In genomic region chr11:109474086-109474742, GRCm38 (mm10) we compare ENCODE assay signal across 8 mouse cellular contexts. TPM values are rescaled to one million over a fixed set of nuclear protein-coding genes. Genes with fewer than 3 reads are reported as not detected.
A peak's percentile ranks its signal among the peaks of the same experiment; 100 is the strongest.
DNase-seq lines count a peak whose midpoint lies in the region; ATAC-seq and TF ChIP-seq lines count a peak whose summit lies in the region.

No protein-coding gene starts in this region.

- WGBS in lung, embryonic 15.5 days, result 7% methylated on average over 14 of the region's 14 CpGs
- WGBS in embryonic facial prominence, embryonic 13.5 days, result 9% methylated on average over 14 of the region's 14 CpGs
- 13% methylated on average over 14 of the region's 14 CpGs for WGBS in intestine, embryonic 14.5 days
- WGBS in midbrain, postnatal 0 days, result 5% methylated on average over 14 of the region's 14 CpGs

- peak overlapping the region; percentile 83 for H3K4me3 ChIP-seq in lung, embryonic 15.5 days
- H3K4me3 ChIP-seq in embryonic facial prominence, embryonic 13.5 days, result peak overlapping the region; percentile 58
- H3K4me3 ChIP-seq in intestine, embryonic 14.5 days (ENCODE audit: low read depth, low read length), result peak overlapping the region; percentile 57
- H3K4me3 ChIP-seq in midbrain, postnatal 0 days (ENCODE audit: low read depth, low read length), result peak overlapping the region; percentile 81

- no peaks in the 10 kb centered on the region for H3K27me3 ChIP-seq in lung, embryonic 15.5 days
- H3K27me3 ChIP-seq in embryonic facial prominence, embryonic 13.5 days, result peaks cover 51% of the 10 kb centered on the region
- peaks cover 10% of the 10 kb centered on the region; the same call in 1 of the 2 replicates for H3K27me3 ChIP-seq in intestine, embryonic 14.5 days (replicated peaks; ENCODE audit: control insufficient read depth, insufficient read depth, low read length)
- H3K27me3 ChIP-seq in midbrain, postnatal 0 days (ENCODE audit: insufficient read depth, low read length), result no peaks in the 10 kb centered on the region; the same call in 1 of the 2 replicates

- no peaks in the 10 kb centered on the region for H3K36me3 ChIP-seq in lung, embryonic 15.5 days
- H3K36me3 ChIP-seq in embryonic facial prominence, embryonic 13.5 days, result no peaks in the 10 kb centered on the region
- H3K36me3 ChIP-seq in intestine, embryonic 14.5 days (ENCODE audit: control insufficient read depth, insufficient read depth, low read length), result no peaks in the 10 kb centered on the region
- H3K36me3 ChIP-seq in midbrain, postnatal 0 days (ENCODE audit: insufficient read depth, low read length), result no peaks in the 10 kb centered on the region

- no peak for ATAC-seq in lung, embryonic 15.5 days (ENCODE audit: borderline replicate concordance, extremely low read depth, low FRiP score, low TSS enrichment)
- ATAC-seq in embryonic facial prominence, embryonic 13.5 days (ENCODE audit: insufficient number of reproducible peaks, insufficient read depth, low FRiP score, low TSS enrichment, low read depth), result no peak
- peak; percentile 13; the same call in 1 of the 2 replicates for ATAC-seq in intestine, embryonic 14.5 days (replicated peaks; ENCODE audit: low FRiP score, low TSS enrichment, low read depth)
- ATAC-seq in midbrain, postnatal 0 days (ENCODE audit: low FRiP score), result peak; percentile 9; the same call in 1 of the 2 replicates

- H3K4me2 ChIP-seq in lung, embryonic 15.5 days, result peak overlapping the region; percentile 98
- H3K4me2 ChIP-seq in embryonic facial prominence, embryonic 13.5 days, result peak overlapping the region; percentile 91
- peak overlapping the region; percentile 79 for H3K4me2 ChIP-seq in intestine, embryonic 14.5 days (ENCODE audit: low read length)
- H3K4me2 ChIP-seq in midbrain, postnatal 0 days (ENCODE audit: low read depth, low read length, poor library complexity, severe bottlenecking), result peak overlapping the region; percentile 94

- no peaks in the 10 kb centered on the region for H3K9me3 ChIP-seq in lung, embryonic 15.5 days
- no peaks in the 10 kb centered on the region for H3K9me3 ChIP-seq in embryonic facial prominence, embryonic 13.5 days
- no peaks in the 10 kb centered on the region for H3K9me3 ChIP-seq in intestine, embryonic 14.5 days (ENCODE audit: control insufficient read depth, low read length)
- no peaks in the 10 kb centered on the region for H3K9me3 ChIP-seq in midbrain, postnatal 0 days (ENCODE audit: low read length)

- peak overlapping the region; percentile 85; the same call in 1 of the 2 replicates for H3K27ac ChIP-seq in lung, embryonic 15.5 days
- H3K27ac ChIP-seq in embryonic facial prominence, embryonic 13.5 days, result no peak overlapping the region
- H3K27ac ChIP-seq in intestine, embryonic 14.5 days (ENCODE audit: low read depth), result peak overlapping the region; percentile 81; the same call in 1 of the 2 replicates
- peak overlapping the region; percentile 95 for H3K27ac ChIP-seq in midbrain, postnatal 0 days (ENCODE audit: low read depth, low read length)

- peak overlapping the region; percentile 79 for H3K9ac ChIP-seq in lung, embryonic 15.5 days
- H3K9ac ChIP-seq in embryonic facial prominence, embryonic 13.5 days, result peak overlapping the region; percentile 78
- H3K9ac ChIP-seq in intestine, embryonic 14.5 days (ENCODE audit: low read length), result peak overlapping the region; percentile 87
- H3K9ac ChIP-seq in midbrain, postnatal 0 days (replicated peaks; ENCODE audit: low read length, poor library complexity, severe bottlenecking), result peak overlapping the region; percentile 99

- H3K4me1 ChIP-seq in lung, embryonic 15.5 days, result peaks cover 10% of the 10 kb centered on the region; the same call in 1 of the 2 replicates
- H3K4me1 ChIP-seq in embryonic facial prominence, embryonic 13.5 days, result peaks cover 24% of the 10 kb centered on the region
- H3K4me1 ChIP-seq in intestine, embryonic 14.5 days (replicated peaks; ENCODE audit: control insufficient read depth, insufficient read depth, low read length), result no peaks in the 10 kb centered on the region; the same call in 1 of the 2 replicates
- no peaks in the 10 kb centered on the region for H3K4me1 ChIP-seq in midbrain, postnatal 0 days (ENCODE audit: insufficient read depth, low read length)

- DNase-seq in lung, postnatal 10 days, result no peak
- DNase-seq in intestine, embryonic 14.5 days (ENCODE audit: low spot score), result no peak
- peak; percentile 52 for DNase-seq in midbrain, postnatal 0 days (ENCODE audit: low spot score)
- no peak for DNase-seq in left cerebral cortex, postnatal 4 days
- no peak for DNase-seq in kidney, postnatal 4 days
- DNase-seq in frontal cortex, postnatal 14 days (ENCODE audit: low spot score in 2 of 2), result no peak

- intact Hi-C loops in left cerebral cortex, postnatal 4 days (cut with DNase I), result no loop called here

- peak; percentile 49 for TF ChIP-seq CTCF in midbrain, postnatal 0 days (IDR thresholded peaks at IDR 0.05)

RNA-seq across cellular contexts. Expression of gene Slc16a6, which starts 0.8 kb away (rescaled TPM):
- polyA plus RNA-seq in lung, embryonic 15.5 days (2015; fragmentation: Nextera tagmentation; extraction: Ambion mirVana), result 4.4 and 4.6 TPM in 2 replicates
- 3.6 and 4.4 TPM in 2 replicates for polyA plus RNA-seq in embryonic facial prominence, embryonic 13.5 days (2015; fragmentation: Nextera tagmentation; extraction: Ambion mirVana)
- 7.1 and 7.3 TPM in 2 replicates for polyA plus RNA-seq in intestine, embryonic 14.5 days (2014; fragmentation: Nextera tagmentation; extraction: Ambion mirVana)
- total RNA-seq in midbrain, postnatal 0 days (2014; rRNA removed), result 11.5 and 22.1 TPM in 2 replicates
- polyA plus RNA-seq in midbrain, postnatal 0 days (2015; fragmentation: Nextera tagmentation; extraction: Ambion mirVana), result 4.8 and 6.3 TPM in 2 replicates
- 10 to 100 TPM; 13.0 to 13.2 TPM for total RNA-seq in left cerebral cortex, postnatal 4 days (2021)

RNA-seq across cellular contexts. Expression of gene Arsg, which starts 1.0 kb away (rescaled TPM):
- polyA plus RNA-seq in lung, embryonic 15.5 days (2015; fragmentation: Nextera tagmentation; extraction: Ambion mirVana), result 4.2 TPM in 2 replicates
- 3.3 and 3.4 TPM in 2 replicates for polyA plus RNA-seq in embryonic facial prominence, embryonic 13.5 days (2015; fragmentation: Nextera tagmentation; extraction: Ambion mirVana)
- polyA plus RNA-seq in intestine, embryonic 14.5 days (2014; fragmentation: Nextera tagmentation; extraction: Ambion mirVana), result 2.8 and 3.9 TPM in 2 replicates
- total RNA-seq in midbrain, postnatal 0 days (2014; rRNA removed), result 6.6 and 6.9 TPM in 2 replicates
- polyA plus RNA-seq in midbrain, postnatal 0 days (2015; fragmentation: Nextera tagmentation; extraction: Ambion mirVana), result 5.1 and 6.0 TPM in 2 replicates
- total RNA-seq in left cerebral cortex, postnatal 4 days (2021), result 1 to 10 TPM; 4.8 to 6.0 TPM

RNA-seq across cellular contexts. Expression of gene Amz2, which starts 48.5 kb away (rescaled TPM):
- 41.4 and 44.2 TPM in 2 replicates for polyA plus RNA-seq in lung, embryonic 15.5 days (2015; fragmentation: Nextera tagmentation; extraction: Ambion mirVana)
- 48.4 and 53.6 TPM in 2 replicates for polyA plus RNA-seq in embryonic facial prominence, embryonic 13.5 days (2015; fragmentation: Nextera tagmentation; extraction: Ambion mirVana)
- 41.8 and 43.0 TPM in 2 replicates for polyA plus RNA-seq in intestine, embryonic 14.5 days (2014; fragmentation: Nextera tagmentation; extraction: Ambion mirVana)
- 156 and 182 TPM in 2 replicates for total RNA-seq in midbrain, postnatal 0 days (2014; rRNA removed)
- polyA plus RNA-seq in midbrain, postnatal 0 days (2015; fragmentation: Nextera tagmentation; extraction: Ambion mirVana), result 39.6 and 40.1 TPM in 2 replicates
- 100 to 1,000 TPM; 179 to 181 TPM for total RNA-seq in left cerebral cortex, postnatal 4 days (2021)

Comparison
In these comparisons a context has a peak if more than half of its experiments do, and no peak if none do; other contexts are left out.
1. ATAC-seq: peak in intestine, embryonic 14.5 days (single experiment) and midbrain, postnatal 0 days (single experiment); none in lung, embryonic 15.5 days (single experiment) and embryonic facial prominence, embryonic 13.5 days (single experiment).
2. Peak in every context shown above with its lines, with median percentiles within 50 percentile points of each other: H3K4me2 ChIP-seq, H3K4me3 ChIP-seq and H3K9ac ChIP-seq.